Mouse (Mus musculus): ENCODE results near the gene Fcho2.
"Not testable (repeated sequence)": the region's sequence is repeated elsewhere in the genome, so short reads cannot be mapped to it uniquely, and the experiment has no call there.

GRCm38 (mm10) chr13:98829026-98829425, 13.8 kb upstream of the Fcho2 start:
- TF ChIP-seq HCFC1 (IDR thresholded peaks at IDR 0.05; ENCODE audit: borderline replicate concordance, insufficient read depth, low read length); ZC3H11A (IDR thresholded peaks at IDR 0.05; ENCODE audit: borderline replicate concordance, low read depth, low read length): not testable (repeated sequence)

Measured in ES-E14 (cell line).